Mouse (Mus musculus): Measurements from ENCODE around the gene Pim1.

DNA sequence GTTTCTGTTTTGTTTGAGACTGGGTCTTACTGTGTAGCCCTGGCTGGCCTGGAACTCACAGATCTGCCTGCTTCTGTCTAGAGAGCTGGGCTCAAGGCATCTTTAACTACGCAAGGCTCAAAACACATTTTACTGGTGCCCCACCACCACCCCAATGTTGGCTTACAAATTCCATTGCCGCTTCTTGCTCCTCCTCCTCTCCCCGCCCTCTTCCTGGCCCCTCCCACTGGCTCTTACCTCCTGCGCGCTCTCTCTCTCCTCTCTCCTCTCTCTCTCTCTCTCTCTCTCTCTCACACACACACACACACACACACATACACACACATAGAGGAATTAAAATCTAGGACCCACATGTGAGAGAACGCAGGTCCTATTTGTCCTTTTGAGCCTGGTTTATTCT is 40.0 kb downstream of the Pim1 start:
- TF ChIP-seq ZC3H11A (IDR thresholded peaks at IDR 0.05; ENCODE audit: borderline replicate concordance, low read depth, low read length): no peak
- no peak for TF ChIP-seq CHD2 (IDR thresholded peaks at IDR 0.05; ENCODE audit: low read depth, low read length)
- no peak for TF ChIP-seq HCFC1 (IDR thresholded peaks at IDR 0.05; ENCODE audit: borderline replicate concordance, insufficient read depth, low read length)
- no peak for TF ChIP-seq ZNF384 (IDR thresholded peaks at IDR 0.05; ENCODE audit: low read depth, low read length)
- TF ChIP-seq MAFK (IDR thresholded peaks at IDR 0.05; ENCODE audit: insufficient read depth, low read depth, low read length): no peak

Measured in ES-E14 (cell line).